Mouse (Mus musculus) liver, embryonic 12.5 days (tissue): Measurements from ENCODE around the gene Gm5737. TPM values are rescaled to one million over a fixed set of nuclear protein-coding genes. Genes with fewer than 3 reads are reported as not detected.

ENCODE experiments used
- ATAC-seq: fragments of 200-750 bp; cut with Nextera tagmentation; 2 replicates; pipeline ENCODE4 v1.8.0; 2017; ENCODE audit warnings: moderate number of reproducible peaks, mild to moderate bottlenecking, moderate library complexity
- H3K27ac ChIP-seq: fragments of 300-500 bp; sonication (generic); 2 replicates; pipeline ENCODE4 v1.5.1; 2016; ENCODE audit warnings: mild to moderate bottlenecking
- H3K27me3 ChIP-seq: fragments of 300-500 bp; sonication (generic); replicated peaks from 2 replicates; pipeline ENCODE4 v1.6.1; 2016; ENCODE audit warnings: mild to moderate bottlenecking, moderate library complexity
- H3K36me3 ChIP-seq: fragments of 300-500 bp; sonication (generic); 2 replicates; pipeline ENCODE4 v1.6.1; 2016; ENCODE audit warnings: mild to moderate bottlenecking, moderate library complexity
- H3K4me1 ChIP-seq: fragments of 300-500 bp; sonication (generic); 2 replicates; pipeline ENCODE4 v1.6.1; 2016
- H3K4me2 ChIP-seq: fragments of 300-500 bp; sonication (generic); 2 replicates; pipeline ENCODE4 v1.6.1; 2016; ENCODE audit warnings: mild to moderate bottlenecking, moderate library complexity
- H3K4me3 ChIP-seq: fragments of 300-500 bp; sonication (generic); 2 replicates; pipeline ENCODE4 v1.5.1; 2016; ENCODE audit warnings: mild to moderate bottlenecking, moderate library complexity
- H3K9ac ChIP-seq: fragments of 300-500 bp; sonication (generic); 2 replicates; pipeline ENCODE4 v1.6.1; 2016; ENCODE audit warnings: mild to moderate bottlenecking, moderate library complexity
- H3K9me3 ChIP-seq: fragments of 300-500 bp; sonication (generic); replicated peaks from 2 replicates; pipeline ENCODE4 v1.6.1; 2016; ENCODE audit warnings: mild to moderate bottlenecking, moderate library complexity
- WGBS: fragments of 180-500 bp; shearing (Covaris S2); methylation state at CpG from one replicate; pipeline ENCODE4 v1.1.7; 2016; ENCODE audit not compliant: insufficient replicate concordance; 5-methylcytosine and 5-hydroxymethylcytosine counted together
- polyA plus RNA-seq: library from polyadenylated mRNA; unstranded; fragments of >200 nt; fragmentation: Nextera tagmentation; extraction: Ambion mirVana; gene quantifications from 2 replicates; pipeline ENCODE4 v1.2.1, GENCODE M21; 2016

Gene Gm5737
- polyA plus RNA-seq, 1 experiment from 2014 or later, result not detected

DNA sequence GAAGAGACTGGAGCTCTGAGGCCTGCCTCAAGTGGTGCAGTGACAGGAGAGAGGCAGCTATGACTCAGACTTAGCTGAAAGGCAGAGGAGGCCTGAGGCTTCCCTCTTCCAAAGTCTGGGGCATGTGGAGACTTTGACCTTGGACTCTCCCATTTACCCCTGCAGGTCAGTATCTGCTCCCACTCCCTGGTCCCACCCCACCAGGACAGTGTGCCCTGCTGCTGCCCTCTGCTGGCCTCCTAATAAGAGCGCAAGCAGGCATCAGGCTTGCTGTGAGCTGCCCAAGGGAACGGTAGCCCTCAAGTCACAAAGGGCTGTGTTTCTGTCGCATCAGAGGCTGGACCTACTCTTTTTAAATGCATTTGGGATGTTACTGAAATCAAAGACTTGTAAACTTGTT is 14.2 kb downstream of the Gm5737 start:
- ATAC-seq, result no peak
- H3K27me3 ChIP-seq, result peaks cover 36% of the 10 kb centered on the region

DNA sequence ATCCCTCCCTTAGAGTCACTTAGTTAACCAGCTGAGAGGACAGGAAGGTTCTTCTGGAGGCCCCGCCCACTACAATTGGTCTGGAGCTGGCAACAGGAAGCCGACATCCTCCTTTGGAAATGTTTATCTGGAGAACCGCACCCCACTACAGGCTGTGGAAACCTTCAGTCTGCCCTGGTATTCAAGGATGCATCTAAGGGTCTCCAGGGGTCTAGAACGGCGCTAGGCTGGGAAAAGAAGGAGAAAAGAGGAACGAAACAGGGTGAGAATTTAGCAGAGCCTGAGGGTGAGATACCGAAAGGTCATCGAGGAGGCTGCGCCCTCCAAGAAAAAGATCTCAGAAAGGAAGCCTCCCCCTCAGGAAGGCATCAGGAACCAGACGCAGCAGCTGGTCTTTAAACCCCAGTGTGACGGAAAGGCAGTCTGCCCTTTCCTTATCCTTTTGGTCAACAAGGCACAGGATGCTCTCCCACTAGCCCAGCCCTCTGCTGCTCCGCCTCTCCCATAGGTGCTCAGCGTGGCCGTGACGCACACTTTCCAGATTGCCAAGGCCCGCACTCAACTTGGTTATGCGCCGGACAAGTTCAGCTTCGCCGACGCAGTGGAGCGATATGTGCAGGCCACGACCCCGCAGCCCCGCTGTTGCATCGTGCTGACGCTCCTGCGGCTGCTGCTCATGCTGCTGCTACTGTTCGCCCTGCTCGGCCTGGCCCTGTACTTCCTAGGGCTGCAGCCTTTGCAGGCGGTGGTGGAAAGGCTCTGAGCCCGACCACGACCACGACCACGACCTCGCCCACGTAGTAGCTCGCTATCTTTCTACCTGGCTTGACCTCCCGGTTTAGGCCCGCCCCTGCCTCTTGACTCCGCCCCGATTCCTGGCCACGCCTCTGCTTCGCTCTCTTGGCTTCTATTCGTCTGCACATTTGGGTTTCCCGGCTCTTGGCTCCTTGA is 18.5 kb downstream of the Gm5737 start:
- WGBS, result under 1% methylated on average over 46 of the region's 46 CpGs
- H3K9me3 ChIP-seq, result no peaks in the 10 kb centered on the region
- peak overlapping the region; percentile 55 for H3K9ac ChIP-seq
- peak overlapping the region; percentile 97 for H3K4me2 ChIP-seq
- H3K4me3 ChIP-seq, result peak overlapping the region; percentile 68
- peak overlapping the region; percentile 64 for H3K27ac ChIP-seq
- H3K4me1 ChIP-seq, result peaks cover 43% of the 10 kb centered on the region
- no peaks in the 10 kb centered on the region for H3K36me3 ChIP-seq
- peaks cover 44% of the 10 kb centered on the region for H3K27me3 ChIP-seq
- peak; percentile 24 for ATAC-seq

More for the DNA sequence above, 14.2 kb downstream of the Gm5737 start:
- Histone ChIP-seq H3K4me2 (no peak overlapping the region), H3K4me1 (peaks cover 22% of the 10 kb centered on the region), H3K4me3 (no peak overlapping the region), H3K36me3 (no peaks in the 10 kb centered on the region), H3K27ac (no peak overlapping the region), H3K9me3 (no peaks in the 10 kb centered on the region), H3K9ac (no peak overlapping the region)
- 29% methylated on average over 3 of the region's 3 CpGs for WGBS

DNA sequence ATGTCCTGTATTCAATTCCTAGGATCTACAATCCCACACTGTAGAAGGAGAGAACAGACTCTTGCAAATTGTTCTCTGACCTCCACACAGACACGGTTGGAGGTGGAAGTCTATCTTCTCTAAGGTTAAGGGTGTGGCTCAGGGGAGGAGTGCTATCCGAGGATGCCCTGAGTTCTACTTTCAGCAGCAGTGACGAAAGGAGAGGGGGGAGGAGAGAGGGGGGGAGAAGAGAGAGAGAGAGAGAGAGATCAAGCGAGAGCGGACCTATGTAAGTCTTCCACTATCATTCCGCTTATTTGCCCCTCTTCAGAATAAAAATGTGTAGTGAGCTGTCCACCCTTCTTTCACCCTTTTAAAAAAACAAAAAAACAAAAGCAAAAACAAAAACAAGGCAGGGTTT is 22.3 kb downstream of the Gm5737 start:
- no peaks in the 10 kb centered on the region for H3K36me3 ChIP-seq
- no peaks in the 10 kb centered on the region for H3K9me3 ChIP-seq
- H3K4me2 ChIP-seq, result peak overlapping the region; percentile 77
- H3K27me3 ChIP-seq, result peaks cover 28% of the 10 kb centered on the region
- peak; percentile 62 for ATAC-seq
- H3K9ac ChIP-seq, result peak overlapping the region; percentile 63
- peak overlapping the region; percentile 66 for H3K4me3 ChIP-seq
- H3K27ac ChIP-seq, result peak overlapping the region; percentile 88
- 28% methylated on average over 6 of the region's 6 CpGs for WGBS
- H3K4me1 ChIP-seq, result peaks cover 63% of the 10 kb centered on the region

DNA sequence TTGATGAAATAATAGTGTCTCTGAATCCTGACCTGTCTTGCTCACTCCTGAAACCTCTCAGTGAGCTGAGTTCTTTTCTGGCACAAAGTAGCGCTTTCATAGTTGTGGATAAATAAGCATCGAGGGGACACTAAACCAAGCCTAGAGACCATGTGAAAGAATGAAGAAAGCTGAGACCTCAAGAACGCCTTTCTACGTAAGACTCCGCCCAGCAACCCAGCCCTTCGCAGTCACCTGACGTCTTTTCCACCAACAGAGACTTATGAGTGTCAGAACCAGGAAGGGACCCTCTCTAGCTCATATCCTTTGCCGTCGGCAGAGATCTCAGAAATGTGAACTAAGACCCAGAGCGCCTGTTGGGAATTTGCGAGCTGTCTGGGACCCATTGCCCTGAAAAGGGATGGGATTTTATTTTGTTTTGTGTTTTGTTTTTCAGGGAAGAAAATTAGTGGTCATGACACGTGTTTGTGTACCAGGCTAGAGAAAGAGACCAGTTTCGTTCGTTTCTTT is 22.8 kb downstream of the Gm5737 start:
- H3K9ac ChIP-seq, result peak overlapping the region; percentile 63
- peak overlapping the region; percentile 77 for H3K4me2 ChIP-seq
- ATAC-seq, result peak; percentile 83
- H3K36me3 ChIP-seq, result no peaks in the 10 kb centered on the region
- peaks cover 58% of the 10 kb centered on the region for H3K4me1 ChIP-seq
- peaks cover 23% of the 10 kb centered on the region for H3K27me3 ChIP-seq
- peak overlapping the region; percentile 66 for H3K4me3 ChIP-seq
- WGBS, result 7% methylated on average over 14 of the region's 14 CpGs
- H3K27ac ChIP-seq, result peak overlapping the region; percentile 88
- H3K9me3 ChIP-seq, result no peaks in the 10 kb centered on the region

DNA sequence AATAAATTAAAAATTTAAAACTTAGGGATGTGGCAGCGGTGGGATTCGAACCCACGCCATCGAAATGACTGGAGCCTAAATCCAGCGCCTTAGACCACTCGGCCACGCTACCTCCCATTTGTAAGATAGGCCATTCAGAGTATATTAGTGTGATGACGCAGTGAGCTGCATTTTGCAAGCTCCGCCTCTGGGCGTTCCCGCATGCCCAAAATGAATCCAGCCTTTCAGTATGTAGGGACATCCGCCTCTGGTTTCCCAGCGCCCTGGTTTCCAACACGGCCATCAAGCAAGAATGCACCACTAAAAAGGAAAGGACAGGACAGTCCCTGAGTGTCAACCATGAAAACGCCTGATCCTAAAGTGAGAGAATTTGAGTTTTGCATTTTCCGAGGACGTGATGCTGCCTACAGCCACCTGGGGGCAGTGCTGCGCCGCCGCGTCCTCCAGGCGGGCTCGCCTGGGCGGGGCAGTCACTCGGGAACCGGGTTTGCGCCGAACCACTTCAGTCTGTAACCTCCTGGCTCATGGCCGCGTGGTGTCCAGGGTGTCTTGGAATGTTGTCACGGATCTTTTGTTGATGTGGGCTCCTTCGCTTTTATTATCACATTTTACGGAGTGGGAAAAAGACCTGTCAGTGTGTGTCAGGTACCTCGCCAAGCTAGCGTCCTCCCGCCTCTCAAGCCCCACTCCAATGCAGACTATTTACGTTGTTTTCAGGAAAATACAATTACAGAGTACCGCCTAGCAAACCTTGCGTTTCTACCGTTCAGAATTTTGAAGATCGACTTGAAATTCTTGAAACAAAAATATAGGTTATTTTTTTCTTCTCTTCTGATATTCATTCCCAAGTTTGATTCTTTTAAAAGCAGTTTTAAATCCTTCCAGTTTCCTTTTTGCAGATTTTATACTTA is 23.5 kb downstream of the Gm5737 start:
- H3K27me3 ChIP-seq, result peaks cover 15% of the 10 kb centered on the region; the same call in 1 of the 2 replicates
- peak overlapping the region; percentile 88 for H3K27ac ChIP-seq
- whole genome bisulfite sequencing, result under 1% methylated on average over 41 of the region's 41 CpGs
- H3K9ac ChIP-seq, result peak overlapping the region; percentile 73
- no peaks in the 10 kb centered on the region for H3K36me3 ChIP-seq
- no peaks in the 10 kb centered on the region for H3K9me3 ChIP-seq
- peaks cover 50% of the 10 kb centered on the region for H3K4me1 ChIP-seq
- peak; percentile 83 for ATAC-seq
- H3K4me3 ChIP-seq, result peak overlapping the region; percentile 66
- peak overlapping the region; percentile 77 for H3K4me2 ChIP-seq

DNA sequence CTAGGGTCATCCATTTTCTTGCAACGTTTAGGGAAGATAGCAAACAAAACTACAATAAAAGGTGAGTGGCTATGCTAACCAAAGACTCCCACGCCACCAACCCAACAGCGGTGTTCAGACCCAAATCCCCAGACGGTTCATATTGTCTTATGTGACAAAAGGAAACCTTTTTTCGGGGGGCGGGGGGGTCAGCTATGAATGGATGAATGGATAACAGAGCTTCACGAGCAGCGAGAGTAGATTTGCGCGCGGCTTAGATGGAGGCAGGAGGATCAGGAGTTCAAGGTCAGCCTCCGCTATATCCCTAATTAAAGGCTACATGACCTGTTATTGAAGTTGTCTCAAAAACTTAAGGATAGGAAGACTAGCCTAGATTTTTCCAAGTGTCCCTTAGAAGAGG is 24.2 kb downstream of the Gm5737 start:
- peak overlapping the region; percentile 73 for H3K9ac ChIP-seq
- no peaks in the 10 kb centered on the region for H3K36me3 ChIP-seq
- ATAC-seq, result no peak
- H3K9me3 ChIP-seq, result no peaks in the 10 kb centered on the region
- H3K27me3 ChIP-seq, result peaks cover 12% of the 10 kb centered on the region; the same call in 1 of the 2 replicates
- 8% methylated on average over 12 of the region's 12 CpGs for WGBS
- H3K4me2 ChIP-seq, result peak overlapping the region; percentile 77
- H3K4me3 ChIP-seq, result peak overlapping the region; percentile 66
- H3K27ac ChIP-seq, result peak overlapping the region; percentile 88; the same call in 1 of the 2 replicates
- H3K4me1 ChIP-seq, result peaks cover 48% of the 10 kb centered on the region

DNA sequence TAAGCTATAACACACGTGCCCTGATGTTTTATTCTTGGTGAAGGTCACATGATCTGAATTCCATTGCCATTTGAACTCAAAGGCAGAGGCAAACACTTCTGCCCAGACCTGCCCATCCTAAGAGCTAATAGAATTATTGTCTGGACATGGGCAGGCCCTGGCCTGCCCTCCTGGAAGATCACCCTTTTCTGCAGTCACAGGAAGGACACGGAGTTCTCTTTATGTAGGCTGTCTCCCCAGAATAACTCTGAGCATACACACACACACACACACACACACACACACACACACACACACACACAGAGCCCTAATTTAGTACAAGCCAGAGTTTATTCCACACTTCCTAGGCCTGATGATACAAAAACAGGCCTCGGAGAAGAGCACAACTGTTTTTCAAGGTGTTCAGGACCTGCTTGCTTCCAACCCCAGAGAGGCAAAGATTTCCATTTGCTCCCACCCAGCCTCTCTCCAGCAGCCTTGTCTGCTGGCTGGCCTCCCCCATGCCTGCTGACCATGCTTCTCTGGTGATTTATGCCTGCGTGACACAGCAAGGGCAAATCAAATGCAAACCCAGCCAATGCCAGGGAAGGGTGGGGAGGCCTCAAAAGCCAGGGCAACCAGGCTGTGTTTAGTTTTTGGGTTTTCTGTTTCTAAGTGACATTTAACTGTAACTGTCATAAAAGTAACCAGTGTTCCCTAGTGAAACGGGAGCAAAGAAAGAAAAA is 26.4 kb downstream of the Gm5737 start:
- Histone ChIP-seq H3K4me3 (no peak overlapping the region), H3K4me2 (no peak overlapping the region), H3K4me1 (peaks cover 45% of the 10 kb centered on the region), H3K9ac (0 out of 2 replicates have a peak overlapping the region, but pooled peaks have one; percentile 8), H3K9me3 (no peaks in the 10 kb centered on the region), H3K27ac (peak overlapping the region; percentile 12), H3K36me3 (no peaks in the 10 kb centered on the region), H3K27me3 (no peaks in the 10 kb centered on the region)
- WGBS, result 71% methylated on average over 5 of the region's 5 CpGs
- no peak for ATAC-seq

DNA sequence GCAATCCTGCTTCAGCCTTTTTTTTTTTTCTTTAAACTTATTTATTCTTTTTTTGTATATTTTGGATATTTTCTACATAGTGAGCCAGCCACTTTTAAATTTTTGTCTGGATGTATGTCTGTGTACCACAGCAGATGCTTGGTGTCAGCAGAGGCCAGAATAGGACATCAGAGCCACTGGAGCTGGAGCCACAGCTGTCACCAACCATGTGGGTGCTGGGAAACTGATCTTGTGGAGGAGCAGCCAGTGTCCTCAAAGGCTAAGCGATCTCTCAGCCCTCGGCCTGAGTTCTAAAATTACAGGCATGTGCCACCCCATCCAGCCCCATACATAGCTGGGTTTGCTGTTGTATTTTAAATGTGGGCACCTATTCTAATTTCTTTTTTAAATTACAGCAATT is 27.6 kb downstream of the Gm5737 start:
- H3K9me3 ChIP-seq, result no peaks in the 10 kb centered on the region
- no peak for ATAC-seq
- no peaks in the 10 kb centered on the region for H3K27me3 ChIP-seq
- H3K4me1 ChIP-seq, result peaks cover 46% of the 10 kb centered on the region
- WGBS, result 78% methylated on average over 2 of the region's 2 CpGs
- no peak overlapping the region for H3K4me3 ChIP-seq
- H3K9ac ChIP-seq, result no peak overlapping the region
- H3K36me3 ChIP-seq, result peaks cover 4% of the 10 kb centered on the region; the same call in 1 of the 2 replicates
- no peak overlapping the region for H3K27ac ChIP-seq
- no peak overlapping the region for H3K4me2 ChIP-seq

DNA sequence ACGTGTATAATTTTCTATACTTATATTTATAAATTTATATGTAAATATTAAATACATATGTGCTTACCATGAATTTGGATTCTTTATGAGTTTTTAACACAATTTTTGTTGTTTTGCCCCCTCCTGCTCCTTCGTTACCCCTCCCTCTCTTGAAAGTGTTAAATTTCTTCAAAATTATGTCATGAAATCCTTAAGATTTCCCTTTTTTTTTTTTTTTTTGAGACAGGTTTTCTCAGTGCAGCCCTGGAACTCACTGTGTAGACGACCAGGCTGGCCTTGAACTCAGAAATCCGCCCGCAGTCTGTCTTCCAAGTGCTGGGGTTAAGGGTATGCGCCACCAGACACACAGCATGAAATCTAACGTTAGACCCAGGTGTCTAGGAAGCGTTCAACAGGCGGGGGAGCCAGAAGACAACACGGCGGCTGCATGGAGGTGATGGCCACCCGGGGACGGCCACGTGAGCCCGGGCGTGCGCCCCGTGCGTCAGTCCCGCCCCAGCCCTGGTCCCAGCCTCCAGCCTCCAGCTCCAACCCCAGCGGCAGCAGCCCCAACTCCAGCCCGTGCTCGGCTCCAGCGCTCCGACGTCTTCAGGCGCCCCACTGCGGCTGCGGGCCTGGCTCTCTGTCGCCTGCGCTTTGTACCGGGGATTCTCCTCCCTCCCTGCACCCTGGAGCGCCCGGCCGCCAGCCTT is 30.3 kb downstream of the Gm5737 start, which contains the start of gene Eef2k:
Gene Eef2k (plus strand): TSS at position 487 of the 692 bp plus-strand sequence.
- peak; percentile 93 for ATAC-seq
- WGBS, result 3% methylated on average over 33 of the region's 35 CpGs
- Histone ChIP-seq H3K4me3 (peak within 1 kb of the TSS; percentile 94), H3K4me2 (peak within 1 kb of the TSS; percentile 89), H3K27me3 (no peaks in the 10 kb centered on the region), H3K27ac (peak within 1 kb of the TSS; percentile 97), H3K4me1 (peaks cover 57% of the 10 kb centered on the region), H3K36me3 (peaks cover 29% of the 10 kb centered on the region), H3K9ac (peak within 1 kb of the TSS; percentile 93), H3K9me3 (no peaks in the 10 kb centered on the region)

DNA sequence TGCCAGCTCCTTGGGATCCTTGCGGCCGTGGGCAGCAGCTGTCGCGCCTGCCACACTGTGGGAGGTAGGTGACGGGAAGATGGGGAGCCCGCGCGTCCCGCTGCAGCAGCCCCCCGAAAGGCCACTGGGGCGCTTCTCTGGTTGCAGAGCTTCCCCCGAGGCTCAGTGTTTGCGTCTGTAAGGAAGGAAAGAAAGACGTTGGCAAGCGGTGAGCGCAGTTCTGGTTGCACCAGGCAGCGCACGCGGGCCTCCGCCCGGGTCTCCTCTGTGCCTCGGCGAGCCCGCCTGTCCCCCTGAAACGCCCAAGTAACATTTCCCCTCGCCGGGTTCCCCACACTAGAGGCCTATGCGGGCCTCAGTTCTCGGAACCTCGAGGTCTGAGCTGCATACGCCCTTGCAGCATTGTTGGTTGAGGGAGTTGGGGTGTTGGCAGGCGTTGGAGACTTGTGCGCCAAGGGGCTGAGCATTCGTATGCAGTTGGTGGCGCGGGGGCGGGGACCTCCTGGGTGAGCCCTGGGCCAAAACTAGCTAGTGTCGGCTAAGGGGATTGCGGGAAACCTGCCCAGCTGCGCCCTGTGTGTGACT is 31.0 kb downstream of the Gm5737 start:
- no peaks in the 10 kb centered on the region for H3K27me3 ChIP-seq
- under 1% methylated on average over 40 of the region's 40 CpGs for WGBS
- peak overlapping the region; percentile 97 for H3K27ac ChIP-seq
- peaks cover 36% of the 10 kb centered on the region for H3K36me3 ChIP-seq
- H3K4me2 ChIP-seq, result peak overlapping the region; percentile 89
- no peaks in the 10 kb centered on the region for H3K9me3 ChIP-seq
- peak; percentile 78 for ATAC-seq
- peak overlapping the region; percentile 93 for H3K9ac ChIP-seq
- peak overlapping the region; percentile 94 for H3K4me3 ChIP-seq
- peaks cover 57% of the 10 kb centered on the region for H3K4me1 ChIP-seq
